Mouse (Mus musculus) small intestine, adult 2 months (tissue): Measurements from ENCODE around the gene Relt.

Source experiments
- CTCF ChIP-seq: fragments of 200-500 bp; IDR thresholded peaks from 2 replicates; pipeline ENCODE4 v1.5.1; 2012; ENCODE audit warnings: low read depth, mild to moderate bottlenecking, control low read depth, inconsistent platforms, low read length, moderate library complexity, mixed read lengths; ENCODE audit not compliant: insufficient replicate concordance, insufficient read length; ENCODE audit errors: extremely low read depth
- POLR2A ChIP-seq: fragments of 200-500 bp; IDR thresholded peaks from 2 replicates; pipeline ENCODE4 v1.6.1; 2012; ENCODE audit warnings: low read depth, mild to moderate bottlenecking, control low read depth, inconsistent platforms, low read length, moderate library complexity

DNA sequence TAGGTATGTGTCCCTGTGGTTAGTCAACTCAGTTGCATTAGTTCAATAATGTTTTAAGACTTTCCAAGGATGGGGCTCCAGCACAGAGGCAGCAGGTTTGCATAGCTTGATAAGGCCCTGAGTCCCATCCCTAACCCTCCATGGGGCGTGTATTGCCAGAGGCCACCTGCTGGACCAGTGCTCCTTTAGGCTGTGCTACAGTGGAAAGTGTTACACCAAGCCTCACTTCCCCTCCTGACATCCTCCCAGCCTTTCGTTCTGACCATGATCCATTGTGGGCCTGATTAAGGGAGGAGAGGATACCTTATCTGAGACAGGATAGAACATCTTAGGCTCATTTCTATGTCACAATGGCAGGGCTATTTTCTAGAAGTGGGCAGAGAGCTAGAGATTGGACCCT, 19.4 kb downstream of the Relt start:
- TF ChIP-seq POLR2A (no peak), CTCF (no peak)
